Mouse (Mus musculus) induced T-regulatory cell, adult 2 months (primary cell): ENCODE data around the gene Gen1.

Experiments
- DNase-seq: peaks from one replicate; pipeline ENCODE4 v3.0.0-alpha.2; 2012; ENCODE audit warnings: low read depth

The Gen1 gene

DNA sequence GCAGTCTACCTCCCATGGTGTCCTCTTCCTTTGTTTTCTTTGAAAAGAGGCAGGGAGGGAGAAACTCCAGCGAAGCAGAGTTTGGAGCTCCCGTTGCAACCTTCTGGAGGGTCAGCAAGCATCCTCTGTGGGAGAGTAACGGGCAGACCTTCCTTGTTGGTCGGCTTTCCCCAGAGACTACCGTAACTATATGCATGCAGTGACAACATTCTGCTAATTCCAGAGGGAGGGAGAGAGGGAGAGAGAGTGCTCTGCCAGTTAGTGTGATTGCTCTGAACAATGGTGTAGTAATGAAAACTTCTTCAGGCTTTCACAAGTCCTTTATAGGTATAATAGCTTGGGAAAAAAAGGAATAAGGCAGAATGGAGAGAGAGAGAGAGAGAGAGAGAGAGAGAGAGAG is 40.9 kb downstream of the Gen1 start:
- no peak for DNase-seq

- DNase-seq = no peak
These were observed 42.5 kb downstream of the Gen1 start for GRCm38 (mm10) chr12:11223090-11223489.

- no peak for DNase-seq
These were observed 43.0 kb downstream of the Gen1 start for GRCm38 (mm10) chr12:11222566-11222965.

- no peak for DNase-seq
These were observed 43.9 kb downstream of the Gen1 start for GRCm38 (mm10) chr12:11221524-11222330.

DNA sequence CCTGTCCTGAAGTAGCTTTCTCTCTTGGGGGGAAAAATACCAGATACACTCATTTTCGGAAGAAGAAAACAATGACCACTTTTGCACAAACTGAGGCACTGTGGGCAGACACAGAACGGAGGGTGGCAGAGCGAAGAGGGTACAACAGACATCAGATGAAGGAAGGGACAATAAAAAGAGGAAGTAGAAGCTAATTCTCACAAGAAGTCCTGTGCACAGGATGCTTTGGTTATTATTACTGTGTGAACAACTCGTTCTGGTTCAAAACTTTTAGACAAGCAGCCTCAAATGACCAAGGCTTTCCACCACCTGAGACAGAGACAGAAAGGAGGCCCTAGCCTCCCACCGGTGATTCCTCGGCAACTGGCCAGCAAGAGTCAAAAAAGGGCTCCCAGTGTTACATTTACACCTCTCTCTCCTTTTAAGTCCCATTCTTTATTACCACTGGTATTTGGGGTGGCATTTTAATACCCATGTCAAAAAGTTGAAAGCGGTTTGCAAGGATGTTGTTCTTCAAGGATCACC is 47.8 kb downstream of the Gen1 start:
- no peak for DNase-seq

DNA sequence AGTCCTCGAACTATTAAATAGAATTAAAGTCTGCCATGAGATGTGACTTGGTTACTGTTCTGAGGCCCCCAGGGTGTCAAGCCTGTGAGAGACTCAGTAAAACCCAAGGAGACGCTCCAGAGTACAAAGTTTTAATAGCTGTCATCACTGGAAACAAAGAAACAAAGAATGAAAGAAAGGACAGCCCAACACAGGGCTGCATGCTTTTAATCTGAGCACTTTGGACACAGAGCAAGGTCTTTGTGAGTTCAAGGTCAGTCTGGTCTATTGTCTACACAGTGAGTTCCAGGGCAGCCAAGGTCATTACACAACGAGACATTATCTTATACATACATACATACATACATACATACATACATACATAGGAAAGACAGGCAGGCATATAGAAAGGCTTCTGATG is 49.1 kb downstream of the Gen1 start:
- DNase-seq = no peak

DNA sequence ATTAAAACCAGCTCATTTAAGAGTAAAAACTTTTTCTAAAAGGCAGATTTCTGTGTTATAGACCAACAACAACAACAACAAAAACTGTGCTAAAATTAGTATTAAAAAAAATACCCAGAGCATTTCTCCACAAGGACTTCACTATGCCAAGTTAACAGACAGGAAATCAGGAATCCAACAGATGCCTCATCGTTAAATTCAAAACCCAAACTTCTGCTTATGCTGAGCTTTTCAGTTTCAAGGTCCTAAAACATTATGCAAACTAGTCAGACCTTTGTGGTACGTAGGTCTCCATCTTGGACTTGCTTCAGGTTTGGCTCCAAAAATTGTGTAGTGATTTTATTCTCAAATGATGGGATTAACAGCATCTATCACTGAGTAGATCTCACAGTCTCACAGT is 50.0 kb downstream of the Gen1 start:
- no peak for DNase-seq

GRCm38 (mm10) chr12:11214776-11215175 is 50.8 kb downstream of the Gen1 start:
- DNase-seq = no peak

GRCm38 (mm10) chr12:11212881-11213280 is 52.7 kb downstream of the Gen1 start:
- DNase-seq = no peak

- peak; percentile 36 for DNase-seq
These were observed 55.2 kb downstream of the Gen1 start for GRCm38 (mm10) chr12:11210361-11210760.

DNA sequence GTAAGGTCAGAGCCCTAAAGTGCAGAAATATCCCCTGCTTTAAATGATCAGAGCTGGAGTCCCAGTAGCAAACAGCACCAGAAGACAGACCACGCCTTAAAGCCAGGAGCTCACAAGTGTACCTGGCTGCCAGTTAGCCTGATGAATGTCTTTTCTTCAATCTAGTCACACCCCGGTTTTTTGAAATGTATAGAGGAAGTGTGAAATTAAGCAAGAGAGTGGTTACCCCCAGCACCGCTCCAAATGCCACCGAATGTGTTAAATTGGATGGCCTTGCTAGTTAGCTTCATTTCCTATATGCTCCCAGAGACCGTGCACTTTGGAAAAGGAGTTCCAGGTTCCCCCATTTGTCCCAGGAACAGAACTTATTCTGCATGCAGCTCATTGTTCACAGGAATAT is 56.0 kb downstream of the Gen1 start:
- peak; percentile 29 for DNase-seq

GRCm38 (mm10) chr12:11208872-11209271 is 56.7 kb downstream of the Gen1 start, which contains the start of gene Msgn1:
TSS of gene Msgn1 (minus strand) at chr12:11208972.
- no peak for DNase-seq

- DNase-seq = no peak
These were observed 59.3 kb downstream of the Gen1 start for GRCm38 (mm10) chr12:11206321-11206720.

GRCm38 (mm10) chr12:11203694-11204665 is 61.6 kb downstream of the Gen1 start:
- DNase-seq = no peak

- DNase-seq = no peak
These were observed 63.1 kb downstream of the Gen1 start for GRCm38 (mm10) chr12:11202476-11202875.

- no peak for DNase-seq
These were observed 64.9 kb downstream of the Gen1 start for GRCm38 (mm10) chr12:11200711-11201110.

GRCm38 (mm10) chr12:11198551-11198950 is 67.0 kb downstream of the Gen1 start:
- DNase-seq = no peak

GRCm38 (mm10) chr12:11198026-11198425 is 67.6 kb downstream of the Gen1 start:
- DNase-seq = no peak

GRCm38 (mm10) chr12:11196830-11197229 is 68.8 kb downstream of the Gen1 start:
- DNase-seq = no peak

- peak; percentile 72 for DNase-seq
These were observed 69.4 kb downstream of the Gen1 start for GRCm38 (mm10) chr12:11196142-11196597.

GRCm38 (mm10) chr12:11195031-11195430 is 70.6 kb downstream of the Gen1 start:
- DNase-seq = no peak
